Mouse (Mus musculus): ENCODE data around the gene Fubp1. TPM values are rescaled to one million over a fixed set of nuclear protein-coding genes. Genes with fewer than 3 reads are reported as not detected.

The Fubp1 gene
- total RNA-seq, 2 experiments from 2014 or later: 235 to 282 TPM

- ATAC-seq (replicated peaks; ENCODE audit: low FRiP score, low TSS enrichment, poor library complexity, severe bottlenecking): 0 out of 2 replicates have a peak, but pooled peaks have one; percentile 3
These were observed 55.8 kb downstream of the Fubp1 start, which contains the start of gene Nexn for GRCm38 (mm10) chr3:152266036-152266421. TSS of gene Nexn (minus strand) at chr3:152266350.

- ATAC-seq (replicated peaks; ENCODE audit: low FRiP score, low TSS enrichment, poor library complexity, severe bottlenecking): no peak
These were observed 57.9 kb downstream of the Fubp1 start for GRCm38 (mm10) chr3:152268099-152268498.

GRCm38 (mm10) chr3:152271071-152271710 is 61.0 kb downstream of the Fubp1 start:
- no peak for ATAC-seq (replicated peaks; ENCODE audit: low FRiP score, low TSS enrichment, poor library complexity, severe bottlenecking)

GRCm38 (mm10) chr3:152271876-152272275 is 61.7 kb downstream of the Fubp1 start:
- ATAC-seq (replicated peaks; ENCODE audit: low FRiP score, low TSS enrichment, poor library complexity, severe bottlenecking): no peak

GRCm38 (mm10) chr3:152272974-152273685 is 62.9 kb downstream of the Fubp1 start:
- ATAC-seq (replicated peaks; ENCODE audit: low FRiP score, low TSS enrichment, poor library complexity, severe bottlenecking): no peak

GRCm38 (mm10) chr3:152275008-152275407 is 64.8 kb downstream of the Fubp1 start:
- ATAC-seq (replicated peaks; ENCODE audit: low FRiP score, low TSS enrichment, poor library complexity, severe bottlenecking): no peak

- no peak for ATAC-seq (replicated peaks; ENCODE audit: low FRiP score, low TSS enrichment, poor library complexity, severe bottlenecking)
These were observed 66.7 kb downstream of the Fubp1 start for GRCm38 (mm10) chr3:152276935-152277334.

GRCm38 (mm10) chr3:152277912-152278311 is 67.7 kb downstream of the Fubp1 start:
- ATAC-seq (replicated peaks; ENCODE audit: low FRiP score, low TSS enrichment, poor library complexity, severe bottlenecking): no peak

- ATAC-seq (replicated peaks; ENCODE audit: low FRiP score, low TSS enrichment, poor library complexity, severe bottlenecking): no peak
These were observed 68.2 kb downstream of the Fubp1 start for GRCm38 (mm10) chr3:152278431-152278830.

- ATAC-seq (replicated peaks; ENCODE audit: low FRiP score, low TSS enrichment, poor library complexity, severe bottlenecking): peak; percentile 85
These were observed 71.9 kb downstream of the Fubp1 start for GRCm38 (mm10) chr3:152282126-152282525.

GRCm38 (mm10) chr3:152284306-152284705 is 74.1 kb downstream of the Fubp1 start:
- ATAC-seq (replicated peaks; ENCODE audit: low FRiP score, low TSS enrichment, poor library complexity, severe bottlenecking): no peak

- ATAC-seq (replicated peaks; ENCODE audit: low FRiP score, low TSS enrichment, poor library complexity, severe bottlenecking): no peak
These were observed 74.5 kb downstream of the Fubp1 start for GRCm38 (mm10) chr3:152284759-152285158.

Other genes with a start within 250 kb of the Fubp1 start
- not detected in 2 replicates for gene Gipc2, start 44.2 kb upstream of the Fubp1 start, total RNA-seq (2014; fragmentation: Nextera tagmentation)
- gene Gipc2, start 44.2 kb upstream of the Fubp1 start, total RNA-seq (2017): not detected in 2 replicates
- gene Dnajb4, start 120 bp upstream of the Fubp1 start, total RNA-seq (2014; fragmentation: Nextera tagmentation): 29.5 and 34.9 TPM in 2 replicates
- 74.0 and 111 TPM in 2 replicates for gene Dnajb4, start 120 bp upstream of the Fubp1 start, total RNA-seq (2017)
- not detected in 2 replicates for gene Nexn, start 55.9 kb downstream of the Fubp1 start, total RNA-seq (2014; fragmentation: Nextera tagmentation)
- 1.3 and 1.8 TPM in 2 replicates for gene Nexn, start 55.9 kb downstream of the Fubp1 start, total RNA-seq (2017)
- gene Miga1, start 130.0 kb downstream of the Fubp1 start, total RNA-seq (2014; fragmentation: Nextera tagmentation): 16.9 and 18.8 TPM in 2 replicates
- gene Miga1, start 130.0 kb downstream of the Fubp1 start, total RNA-seq (2017): 18.9 and 26.8 TPM in 2 replicates
- gene Usp33, start 136.1 kb downstream of the Fubp1 start, total RNA-seq (2014; fragmentation: Nextera tagmentation): 56.1 and 105 TPM in 2 replicates
- gene Usp33, start 136.1 kb downstream of the Fubp1 start, total RNA-seq (2017): 93.4 and 95.7 TPM in 2 replicates
- 66.1 and 66.2 TPM in 2 replicates for gene Zzz3, start 185.1 kb downstream of the Fubp1 start, total RNA-seq (2014; fragmentation: Nextera tagmentation)
- gene Zzz3, start 185.1 kb downstream of the Fubp1 start, total RNA-seq (2017): 70.7 and 92.4 TPM in 2 replicates